Mouse (Mus musculus): ENCODE results near the gene Hgfac.

Gene Hgfac

GRCm38 (mm10) chr5:35035795-35036194, 5.5 kb upstream of the Hgfac start:
- in situ Hi-C loops (cut with MboI; ENCODE audit: low sequenced_read_pairs) = loop anchor here (10.0 kb wide), 1 partner anchor 51 kb away; no protein-coding TSS in a partner anchor

- in situ Hi-C loops (cut with MboI; ENCODE audit: low sequenced_read_pairs) = loop anchor here (10.0 kb wide), 1 partner anchor 53 kb away; no protein-coding TSS in a partner anchor
Measured at GRCm38 (mm10) chr5:35037438-35037837, 3.9 kb upstream of the Hgfac start.

- in situ Hi-C loops (cut with MboI; ENCODE audit: low sequenced_read_pairs) = no loop called here
Measured at GRCm38 (mm10) chr5:35042431-35043109, 1.3 kb downstream of the Hgfac start.

GRCm38 (mm10) chr5:35043110-35043451, 1.8 kb downstream of the Hgfac start:
- in situ Hi-C loops (cut with MboI; ENCODE audit: low sequenced_read_pairs) = no loop called here

GRCm38 (mm10) chr5:35050541-35050940, 9.2 kb downstream of the Hgfac start:
- in situ Hi-C loops (cut with MboI; ENCODE audit: low sequenced_read_pairs) = no loop called here

- in situ Hi-C loops (cut with MboI; ENCODE audit: low sequenced_read_pairs) = no loop called here
Measured at GRCm38 (mm10) chr5:35054628-35055027, 13.3 kb downstream of the Hgfac start.

GRCm38 (mm10) chr5:35055076-35055475, 13.8 kb downstream of the Hgfac start:
- in situ Hi-C loops (cut with MboI; ENCODE audit: low sequenced_read_pairs) = no loop called here

- in situ Hi-C loops (cut with MboI; ENCODE audit: low sequenced_read_pairs) = no loop called here
Measured at GRCm38 (mm10) chr5:35056604-35057432, 15.5 kb downstream of the Hgfac start, which contains the start of gene Dok7. Gene Dok7, plus strand, starts transcription at chr5:35056766.

- in situ Hi-C loops (cut with MboI; ENCODE audit: low sequenced_read_pairs) = no loop called here
Measured at GRCm38 (mm10) chr5:35057582-35057981, 16.3 kb downstream of the Hgfac start.

- in situ Hi-C loops (cut with MboI; ENCODE audit: low sequenced_read_pairs) = no loop called here
Measured at GRCm38 (mm10) chr5:35058216-35058615, 16.9 kb downstream of the Hgfac start.

- in situ Hi-C loops (cut with MboI; ENCODE audit: low sequenced_read_pairs) = no loop called here
Measured at GRCm38 (mm10) chr5:35060098-35060497, 18.8 kb downstream of the Hgfac start.

GRCm38 (mm10) chr5:35069841-35070240, 28.5 kb downstream of the Hgfac start:
- in situ Hi-C loops (cut with MboI; ENCODE audit: low sequenced_read_pairs) = no loop called here

GRCm38 (mm10) chr5:35070314-35070713, 29.0 kb downstream of the Hgfac start:
- in situ Hi-C loops (cut with MboI; ENCODE audit: low sequenced_read_pairs) = no loop called here

GRCm38 (mm10) chr5:35070953-35071352, 29.6 kb downstream of the Hgfac start:
- in situ Hi-C loops (cut with MboI; ENCODE audit: low sequenced_read_pairs) = no loop called here

- in situ Hi-C loops (cut with MboI; ENCODE audit: low sequenced_read_pairs) = no loop called here
Measured at GRCm38 (mm10) chr5:35071855-35072254, 30.5 kb downstream of the Hgfac start.

- in situ Hi-C loops (cut with MboI; ENCODE audit: low sequenced_read_pairs) = no loop called here
Measured at GRCm38 (mm10) chr5:35073235-35073634, 31.9 kb downstream of the Hgfac start.

- in situ Hi-C loops (cut with MboI; ENCODE audit: low sequenced_read_pairs) = no loop called here
Measured at GRCm38 (mm10) chr5:35073992-35074391, 32.7 kb downstream of the Hgfac start.

GRCm38 (mm10) chr5:35076369-35076768, 35.1 kb downstream of the Hgfac start:
- in situ Hi-C loops (cut with MboI; ENCODE audit: low sequenced_read_pairs) = no loop called here

- in situ Hi-C loops (cut with MboI; ENCODE audit: low sequenced_read_pairs) = no loop called here
Measured at GRCm38 (mm10) chr5:35079101-35079500, 37.8 kb downstream of the Hgfac start.

GRCm38 (mm10) chr5:35084913-35085312, 43.6 kb downstream of the Hgfac start:
- in situ Hi-C loops (cut with MboI; ENCODE audit: low sequenced_read_pairs) = no loop called here

- in situ Hi-C loops (cut with MboI; ENCODE audit: low sequenced_read_pairs) = no loop called here
Measured at GRCm38 (mm10) chr5:35088785-35089613, 47.7 kb downstream of the Hgfac start.
